Mouse (Mus musculus): ENCODE measurements around the gene Etnk1. TPM values are rescaled to one million over a fixed set of nuclear protein-coding genes. Genes with fewer than 3 reads are reported as not detected.

Gene Etnk1
- total and polyA plus RNA-seq, 3 experiments, result 28.4 to 281 (median 199) TPM

DNA sequence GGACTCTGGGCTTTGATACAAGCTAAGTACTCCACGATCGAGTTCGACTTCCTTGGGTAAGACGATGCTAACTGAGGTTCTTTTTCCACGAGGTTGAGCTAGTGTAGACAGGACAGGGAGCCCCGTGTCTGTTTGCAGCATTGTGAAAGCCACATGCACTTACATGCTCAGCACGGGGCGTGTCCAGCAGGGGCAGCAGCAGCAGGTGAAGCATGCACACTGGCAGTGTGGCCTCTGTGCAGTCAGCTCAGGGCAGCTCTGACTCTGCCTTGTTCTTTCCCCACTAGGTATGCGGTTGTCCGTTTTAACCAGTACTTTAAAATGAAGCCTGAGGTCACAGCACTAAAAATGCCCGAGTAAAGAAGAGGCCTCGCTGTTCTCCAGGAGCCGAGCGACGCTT, 36.1 kb downstream of the Etnk1 start:
- Histone ChIP-seq H3K36me3 (replicated peaks) (peaks cover 91% of the 10 kb centered on the region), H3K9me3 (replicated peaks) (no peaks in the 10 kb centered on the region), H3K4me3 (ENCODE audit: low read depth, low read length) (0 out of 2 replicates have a peak overlapping the region, but pooled peaks have one; percentile 7), H3K4me1 (ENCODE audit: insufficient read depth, low read depth, low read length) (peaks cover 7% of the 10 kb centered on the region), H3K27me3 (ENCODE audit: insufficient read depth, low read length) (no peaks in the 10 kb centered on the region)
- DNase-seq (ENCODE audit: low spot score) (no peak), ATAC-seq (ENCODE audit: extremely low read depth, insufficient number of reproducible peaks, low FRiP score, poor library complexity, severe bottlenecking) (no peak)
- TF ChIP-seq TAL1 (conservative IDR thresholded peaks at IDR 0.05; ENCODE audit: low read depth, low read length), result no peak
- no peak for TF ChIP-seq GATA2 (IDR thresholded peaks at IDR 0.05; ENCODE audit: borderline replicate concordance, low read depth, low read length)
- TF ChIP-seq POLR2AphosphoS5 (IDR thresholded peaks at IDR 0.05; ENCODE audit: insufficient replicate concordance, low read depth, low read length), result no peak
- TF ChIP-seq CTCF (IDR thresholded peaks at IDR 0.05; ENCODE audit: low read depth, low read length), result no peak
- no peak for TF ChIP-seq GATA1 (IDR thresholded peaks at IDR 0.05; ENCODE audit: borderline replicate concordance, low read length)

- Histone ChIP-seq H3K4me3 (ENCODE audit: low read depth, low read length) (no peak overlapping the region), H3K4me1 (ENCODE audit: insufficient read depth, low read depth, low read length) (no peaks in the 10 kb centered on the region), H3K9me3 (replicated peaks) (peaks cover 12% of the 10 kb centered on the region), H3K36me3 (replicated peaks) (peaks cover 64% of the 10 kb centered on the region), H3K27me3 (ENCODE audit: insufficient read depth, low read length) (no peaks in the 10 kb centered on the region)
- ATAC-seq (ENCODE audit: extremely low read depth, insufficient number of reproducible peaks, low FRiP score, poor library complexity, severe bottlenecking) (no peak), DNase-seq (ENCODE audit: low spot score) (no peak)
- no peak for TF ChIP-seq GATA2 (IDR thresholded peaks at IDR 0.05; ENCODE audit: borderline replicate concordance, low read depth, low read length)
- no peak for TF ChIP-seq POLR2AphosphoS5 (IDR thresholded peaks at IDR 0.05; ENCODE audit: insufficient replicate concordance, low read depth, low read length)
- no peak for TF ChIP-seq CTCF (IDR thresholded peaks at IDR 0.05; ENCODE audit: low read depth, low read length)
- no peak for TF ChIP-seq TAL1 (conservative IDR thresholded peaks at IDR 0.05; ENCODE audit: low read depth, low read length)
These were observed 41.9 kb downstream of the Etnk1 start for GRCm38 (mm10) chr6:143208880-143209279.

DNA sequence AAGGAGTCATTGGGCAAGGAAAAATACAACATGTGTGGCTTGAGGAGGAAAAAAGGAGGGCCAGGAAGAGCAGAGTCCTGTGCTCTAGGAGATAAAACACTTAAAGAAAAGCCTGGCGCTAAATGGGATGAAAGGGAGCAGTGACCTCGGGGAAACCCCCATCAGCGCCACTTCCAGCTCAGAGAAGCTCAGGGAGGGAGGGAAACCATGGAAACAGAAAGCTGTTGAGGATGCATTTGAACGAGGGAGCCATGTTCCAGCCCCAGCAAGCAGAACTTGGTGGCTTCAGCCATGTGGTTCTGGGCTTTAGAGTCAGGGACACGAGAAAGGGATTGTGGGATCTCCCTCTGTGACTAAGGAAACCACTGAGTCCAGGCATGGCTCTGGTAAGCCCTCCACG, 45.7 kb downstream of the Etnk1 start:
- TF ChIP-seq TAL1 (conservative IDR thresholded peaks at IDR 0.05; ENCODE audit: low read depth, low read length) (no peak), GATA1 (IDR thresholded peaks at IDR 0.05; ENCODE audit: borderline replicate concordance, low read length) (no peak), GATA2 (IDR thresholded peaks at IDR 0.05; ENCODE audit: borderline replicate concordance, low read depth, low read length) (no peak), POLR2AphosphoS5 (IDR thresholded peaks at IDR 0.05; ENCODE audit: insufficient replicate concordance, low read depth, low read length) (no peak), CTCF (IDR thresholded peaks at IDR 0.05; ENCODE audit: low read depth, low read length) (no peak)
- Histone ChIP-seq H3K9me3 (replicated peaks) (peaks cover 30% of the 10 kb centered on the region), H3K27me3 (ENCODE audit: insufficient read depth, low read length) (no peaks in the 10 kb centered on the region), H3K36me3 (replicated peaks) (peaks cover 28% of the 10 kb centered on the region), H3K4me1 (ENCODE audit: insufficient read depth, low read depth, low read length) (no peaks in the 10 kb centered on the region), H3K4me3 (ENCODE audit: low read depth, low read length) (no peak overlapping the region)
- DNase-seq (ENCODE audit: low spot score), result no peak
- no peak for ATAC-seq (ENCODE audit: extremely low read depth, insufficient number of reproducible peaks, low FRiP score, poor library complexity, severe bottlenecking)

DNA sequence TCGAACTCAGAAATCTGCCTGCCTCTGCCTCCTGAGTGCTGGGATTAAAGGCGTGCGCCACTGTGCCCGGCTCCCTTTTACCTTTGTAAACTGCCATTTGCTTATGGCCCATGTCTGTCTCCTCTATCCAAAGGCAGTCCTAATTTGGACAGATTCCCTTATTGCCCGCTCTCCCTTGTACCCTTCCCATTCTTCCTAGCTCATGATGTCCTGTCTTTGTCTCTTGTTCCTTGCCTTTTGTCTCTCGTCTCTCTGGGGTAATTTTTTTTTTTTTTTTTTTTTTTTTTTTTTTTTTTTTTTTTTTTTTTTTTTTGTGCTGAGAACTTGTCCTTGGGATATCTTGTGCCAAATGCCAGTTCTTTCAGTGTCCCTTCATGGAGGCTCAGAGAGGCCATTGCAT, 46.4 kb downstream of the Etnk1 start:
- Histone ChIP-seq H3K4me3 (ENCODE audit: low read depth, low read length) (no peak overlapping the region), H3K27me3 (ENCODE audit: insufficient read depth, low read length) (no peaks in the 10 kb centered on the region), H3K9me3 (replicated peaks) (peaks cover 30% of the 10 kb centered on the region), H3K36me3 (replicated peaks) (peaks cover 23% of the 10 kb centered on the region), H3K4me1 (ENCODE audit: insufficient read depth, low read depth, low read length) (no peaks in the 10 kb centered on the region)
- ATAC-seq (ENCODE audit: extremely low read depth, insufficient number of reproducible peaks, low FRiP score, poor library complexity, severe bottlenecking), result no peak
- TF ChIP-seq GATA1 (IDR thresholded peaks at IDR 0.05; ENCODE audit: borderline replicate concordance, low read length), result no peak
- TF ChIP-seq TAL1 (conservative IDR thresholded peaks at IDR 0.05; ENCODE audit: low read depth, low read length), result no peak
- no peak for TF ChIP-seq GATA2 (IDR thresholded peaks at IDR 0.05; ENCODE audit: borderline replicate concordance, low read depth, low read length)
- no peak for TF ChIP-seq CTCF (IDR thresholded peaks at IDR 0.05; ENCODE audit: low read depth, low read length)
- no peak for TF ChIP-seq POLR2AphosphoS5 (IDR thresholded peaks at IDR 0.05; ENCODE audit: insufficient replicate concordance, low read depth, low read length)
- no peak for DNase-seq (ENCODE audit: low spot score)

GRCm38 (mm10) chr6:143216221-143216620, 49.2 kb downstream of the Etnk1 start:
- Histone ChIP-seq H3K4me1 (ENCODE audit: insufficient read depth, low read depth, low read length) (no peaks in the 10 kb centered on the region), H3K9me3 (replicated peaks) (peaks cover 30% of the 10 kb centered on the region), H3K36me3 (replicated peaks) (peaks cover 3% of the 10 kb centered on the region), H3K27me3 (ENCODE audit: insufficient read depth, low read length) (no peaks in the 10 kb centered on the region), H3K4me3 (ENCODE audit: low read depth, low read length) (no peak overlapping the region)
- DNase-seq (ENCODE audit: low spot score), result no peak
- no peak for ATAC-seq (ENCODE audit: extremely low read depth, insufficient number of reproducible peaks, low FRiP score, poor library complexity, severe bottlenecking)
- no peak for TF ChIP-seq TAL1 (conservative IDR thresholded peaks at IDR 0.05; ENCODE audit: low read depth, low read length)
- TF ChIP-seq GATA2 (IDR thresholded peaks at IDR 0.05; ENCODE audit: borderline replicate concordance, low read depth, low read length), result no peak
- no peak for TF ChIP-seq POLR2AphosphoS5 (IDR thresholded peaks at IDR 0.05; ENCODE audit: insufficient replicate concordance, low read depth, low read length)
- no peak for TF ChIP-seq CTCF (IDR thresholded peaks at IDR 0.05; ENCODE audit: low read depth, low read length)
- no peak for TF ChIP-seq GATA1 (IDR thresholded peaks at IDR 0.05; ENCODE audit: borderline replicate concordance, low read length)

- peaks cover 14% of the 10 kb centered on the region for H3K9me3 ChIP-seq (replicated peaks)
- no peak for TF ChIP-seq GATA1 (IDR thresholded peaks at IDR 0.05; ENCODE audit: borderline replicate concordance, low read length)
- no peak for TF ChIP-seq POLR2AphosphoS5 (IDR thresholded peaks at IDR 0.05; ENCODE audit: insufficient replicate concordance, low read depth, low read length)
- TF ChIP-seq CTCF (IDR thresholded peaks at IDR 0.05; ENCODE audit: low read depth, low read length), result peak; percentile 90
- no peak for TF ChIP-seq TAL1 (conservative IDR thresholded peaks at IDR 0.05; ENCODE audit: low read depth, low read length)
- TF ChIP-seq GATA2 (IDR thresholded peaks at IDR 0.05; ENCODE audit: borderline replicate concordance, low read depth, low read length), result no peak
- no peaks in the 10 kb centered on the region for H3K4me1 ChIP-seq (ENCODE audit: insufficient read depth, low read depth, low read length)
- DNase-seq (ENCODE audit: low spot score), result peak; percentile 26
- no peaks in the 10 kb centered on the region for H3K27me3 ChIP-seq (ENCODE audit: insufficient read depth, low read length)
- ATAC-seq (ENCODE audit: extremely low read depth, insufficient number of reproducible peaks, low FRiP score, poor library complexity, severe bottlenecking), result peak; percentile 48; the same call in 1 of the 2 replicates
- no peaks in the 10 kb centered on the region for H3K36me3 ChIP-seq (replicated peaks)
- H3K4me3 ChIP-seq (ENCODE audit: low read depth, low read length), result no peak overlapping the region
These were observed 52.3 kb downstream of the Etnk1 start for GRCm38 (mm10) chr6:143219347-143219746.
